ENCODE assay signal across 17 mouse cellular contexts in genomic region chr4:153979243-153979642, GRCm38 (mm10).
"Had no signal": no experiment of that assay in that cellular context is flagged by ENCODE, and none has a peak within 500 bp of the region (broad histone marks: within the 10 kb centered on the region; RNA-seq: fewer than 3 reads in every experiment).

No protein-coding gene starts in this region.

- H3K9me3 ChIP-seq: midbrain, embryonic 10.5 days; midbrain, embryonic 12.5 days; midbrain, embryonic 15.5 days; neural tube, embryonic 12.5 days; stomach, embryonic 15.5 days had no signal

- H3K27ac ChIP-seq: liver, embryonic 14.5 days; midbrain, embryonic 10.5 days; midbrain, embryonic 12.5 days; midbrain, embryonic 15.5 days; neural tube, embryonic 12.5 days; stomach, embryonic 15.5 days; stomach, postnatal 0 days had no signal

- H3K9ac ChIP-seq: liver, embryonic 14.5 days; lung, embryonic 14.5 days; midbrain, embryonic 12.5 days; midbrain, embryonic 15.5 days; neural tube, embryonic 12.5 days; stomach, embryonic 15.5 days had no signal

- H3K27me3 ChIP-seq: midbrain, embryonic 12.5 days; midbrain, embryonic 15.5 days; neural tube, embryonic 12.5 days; stomach, embryonic 15.5 days had no signal

- ATAC-seq: midbrain, embryonic 15.5 days had no signal

- H3K4me3 ChIP-seq: midbrain, embryonic 10.5 days; midbrain, embryonic 12.5 days; midbrain, embryonic 15.5 days; neural tube, embryonic 12.5 days; stomach, embryonic 15.5 days had no signal

- DNase-seq: lung, adult 18-20 months; lung, embryonic 14.5 days; lung, postnatal 14 days; lung, postnatal 4 days; right cerebral cortex, postnatal 25 days; right cerebral cortex, postnatal 4 days; thymus, adult 2 months; thymus, postnatal 25 days; thymus, postnatal 4 days had no signal

- H3K4me2 ChIP-seq: liver, embryonic 11.5 days; lung, embryonic 14.5 days; midbrain, embryonic 12.5 days; midbrain, embryonic 15.5 days; neural tube, embryonic 12.5 days; stomach, embryonic 15.5 days had no signal
